Mouse (Mus musculus): Measurements from ENCODE around the gene Ykt6. TPM values are rescaled to one million over a fixed set of nuclear protein-coding genes. Genes with fewer than 3 reads are reported as not detected.

Gene Ykt6
- total and polyA plus RNA-seq, 3 experiments: 76.5 to 98.1 (median 89.5) TPM

DNA sequence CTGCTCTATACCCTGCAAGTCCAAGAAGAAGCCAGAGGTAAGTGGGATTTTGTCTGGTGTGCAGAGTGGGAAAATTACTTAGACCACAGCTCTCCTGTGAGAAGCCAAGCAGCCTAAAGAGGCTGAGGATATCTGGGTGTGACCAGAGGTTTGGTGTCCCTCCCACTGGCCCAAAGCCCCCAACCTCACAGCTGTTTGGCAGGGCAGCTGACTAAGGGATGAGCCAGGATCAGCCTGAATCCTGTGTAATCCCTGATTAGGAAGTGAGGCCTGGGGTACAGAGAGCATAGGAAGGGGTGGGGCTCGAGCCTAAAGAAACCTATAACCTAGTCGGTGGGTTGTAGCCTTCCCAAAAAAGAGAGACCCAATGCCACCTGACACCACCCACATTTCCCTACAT is 19.6 kb downstream of the Ykt6 start:
- TF ChIP-seq JUND (IDR thresholded peaks at IDR 0.05; ENCODE audit: low read depth, low read length): no peak
- no peak for TF ChIP-seq POLR2AphosphoS2 (IDR thresholded peaks at IDR 0.05; ENCODE audit: low read length)
- no peak for TF ChIP-seq E2F4 (IDR thresholded peaks at IDR 0.05; ENCODE audit: borderline replicate concordance, low read depth, low read length)
- TF ChIP-seq BHLHE40 (IDR thresholded peaks at IDR 0.05; ENCODE audit: borderline replicate concordance, low read depth, low read length): no peak
- TF ChIP-seq TCF12 (IDR thresholded peaks at IDR 0.05; ENCODE audit: low read depth, low read length): no peak
- TF ChIP-seq POLR2A (IDR thresholded peaks at IDR 0.05; ENCODE audit: control insufficient read depth in 1 of 2, insufficient read depth in 1 of 2, low read depth in 1 of 2, low read length in 2 of 2, poor library complexity in 1 of 2): no peak
- no peak for TF ChIP-seq SMC3 (IDR thresholded peaks at IDR 0.05; ENCODE audit: low read depth, low read length)
- DNase-seq (ENCODE audit: low read depth, low spot score): no peak
- no peaks in the 10 kb centered on the region for H3K36me3 ChIP-seq (ENCODE audit: control insufficient read depth in 1 of 2, insufficient read depth in 2 of 2, low read length in 2 of 2)
- no peaks in the 10 kb centered on the region for H3K4me1 ChIP-seq (ENCODE audit: control insufficient read depth in 1 of 2, insufficient read depth in 2 of 2, low read length in 2 of 2)
- H3K27ac ChIP-seq (ENCODE audit: control insufficient read depth, low read depth, low read length): no peak overlapping the region
- no peaks in the 10 kb centered on the region for H3K27me3 ChIP-seq (ENCODE audit: control insufficient read depth in 1 of 2, insufficient read depth in 2 of 2, low read length in 2 of 2)
- H3K9me3 ChIP-seq (replicated peaks; ENCODE audit: insufficient read depth, low read length): no peaks in the 10 kb centered on the region
- no peak overlapping the region for H3K9ac ChIP-seq (ENCODE audit: control insufficient read depth, low read depth, low read length, poor library complexity, severe bottlenecking)
- no peaks in the 10 kb centered on the region for H3K79me2 ChIP-seq (ENCODE audit: control insufficient read depth, insufficient read depth, low read length, poor library complexity)
- no peak overlapping the region for H3K4me3 ChIP-seq (ENCODE audit: control insufficient read depth in 1 of 2, insufficient read depth in 1 of 2, low read depth in 2 of 2, low read length in 2 of 2)

DNA sequence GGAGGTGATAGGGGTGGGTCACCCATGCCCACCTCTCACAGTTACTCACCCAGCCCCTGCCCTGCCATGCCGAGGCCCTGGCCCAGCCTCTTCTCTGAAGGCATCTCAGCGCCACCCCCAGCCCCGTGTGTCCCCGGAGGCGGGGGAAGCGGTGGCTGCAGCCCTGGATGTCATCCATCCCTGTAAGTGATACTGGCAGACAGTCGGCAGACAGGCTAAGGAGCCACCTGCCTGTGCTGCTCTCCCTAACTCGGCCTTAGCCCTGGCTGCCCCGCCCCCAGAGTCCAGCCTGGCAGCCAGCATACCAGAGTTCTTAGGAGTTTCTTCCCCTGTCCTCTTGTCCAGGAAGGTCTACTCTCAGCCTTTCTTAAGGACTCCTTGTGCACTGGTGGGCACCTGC is 20.6 kb downstream of the Ykt6 start:
- Histone ChIP-seq H3K4me3 (ENCODE audit: control insufficient read depth in 1 of 2, insufficient read depth in 1 of 2, low read depth in 2 of 2, low read length in 2 of 2) (no peak overlapping the region), H3K79me2 (ENCODE audit: control insufficient read depth, insufficient read depth, low read length, poor library complexity) (no peaks in the 10 kb centered on the region), H3K36me3 (ENCODE audit: control insufficient read depth in 1 of 2, insufficient read depth in 2 of 2, low read length in 2 of 2) (no peaks in the 10 kb centered on the region), H3K9me3 (replicated peaks; ENCODE audit: insufficient read depth, low read length) (no peaks in the 10 kb centered on the region), H3K27ac (ENCODE audit: control insufficient read depth, low read depth, low read length) (no peak overlapping the region), H3K9ac (ENCODE audit: control insufficient read depth, low read depth, low read length, poor library complexity, severe bottlenecking) (no peak overlapping the region), H3K4me1 (ENCODE audit: control insufficient read depth in 1 of 2, insufficient read depth in 2 of 2, low read length in 2 of 2) (no peaks in the 10 kb centered on the region), H3K27me3 (ENCODE audit: control insufficient read depth in 1 of 2, insufficient read depth in 2 of 2, low read length in 2 of 2) (no peaks in the 10 kb centered on the region)
- TF ChIP-seq UBTF (IDR thresholded peaks at IDR 0.05; ENCODE audit: borderline replicate concordance, insufficient read depth, low read depth, low read length) (no peak), USF1 (IDR thresholded peaks at IDR 0.05; ENCODE audit: low read depth, low read length) (no peak), MAFK (IDR thresholded peaks at IDR 0.05; ENCODE audit: borderline replicate concordance, low read depth, low read length) (no peak), GATA1 (IDR thresholded peaks at IDR 0.05; ENCODE audit: low read depth, low read length) (no peak)
- no peak for DNase-seq (ENCODE audit: low read depth, low spot score)

DNA sequence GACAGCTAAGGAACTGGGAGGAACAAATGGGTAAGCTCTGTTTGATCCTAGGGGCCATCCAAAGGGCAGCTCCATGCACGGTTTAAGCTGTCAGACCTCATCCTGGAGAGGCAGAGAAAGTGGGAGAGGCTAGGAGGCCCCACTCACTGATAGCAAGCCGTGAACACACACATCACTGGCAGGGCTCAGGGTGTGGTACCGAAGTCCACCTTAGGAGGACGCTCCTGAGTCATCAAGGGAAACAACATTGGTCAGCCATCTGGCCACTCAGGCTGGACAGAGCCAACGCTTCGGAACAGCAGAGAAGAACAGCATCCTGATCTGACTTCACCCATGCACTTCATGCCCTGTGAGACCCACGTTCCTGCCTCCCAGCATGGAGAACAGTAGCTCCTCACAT is 23.6 kb downstream of the Ykt6 start:
- no peak overlapping the region for H3K27ac ChIP-seq (ENCODE audit: control insufficient read depth, low read depth, low read length)
- TF ChIP-seq CTCF (IDR thresholded peaks at IDR 0.05 in 2 of 3, conservative IDR thresholded peaks at IDR 0.05 in 1 of 3; ENCODE audit: control insufficient read depth in 1 of 3, insufficient read depth in 1 of 3, low read depth in 2 of 3, low read length in 3 of 3, poor library complexity in 1 of 3, severe bottlenecking in 1 of 3): peak in 1 of 3 experiments; percentile 26; a peak in 1 of 6 replicates
- no peak for TF ChIP-seq EP300 (IDR thresholded peaks at IDR 0.05; ENCODE audit: low read depth in 1 of 2, low read length in 2 of 2)
- H3K79me2 ChIP-seq (ENCODE audit: control insufficient read depth, insufficient read depth, low read length, poor library complexity): no peaks in the 10 kb centered on the region
- no peaks in the 10 kb centered on the region for H3K9me3 ChIP-seq (replicated peaks; ENCODE audit: insufficient read depth, low read length)
- no peaks in the 10 kb centered on the region for H3K4me1 ChIP-seq (ENCODE audit: control insufficient read depth in 1 of 2, insufficient read depth in 2 of 2, low read length in 2 of 2)
- H3K4me3 ChIP-seq (ENCODE audit: control insufficient read depth in 1 of 2, insufficient read depth in 1 of 2, low read depth in 2 of 2, low read length in 2 of 2): no peak overlapping the region
- H3K27me3 ChIP-seq (ENCODE audit: control insufficient read depth in 1 of 2, insufficient read depth in 2 of 2, low read length in 2 of 2): no peaks in the 10 kb centered on the region
- no peak for DNase-seq (ENCODE audit: low read depth, low spot score)
- no peak overlapping the region for H3K9ac ChIP-seq (ENCODE audit: control insufficient read depth, low read depth, low read length, poor library complexity, severe bottlenecking)
- H3K36me3 ChIP-seq (ENCODE audit: control insufficient read depth in 1 of 2, insufficient read depth in 2 of 2, low read length in 2 of 2): no peaks in the 10 kb centered on the region

Measured in MEL (cell line).